Mouse (Mus musculus): ENCODE results near the gene Gm9857. TPM values are rescaled to one million over a fixed set of nuclear protein-coding genes. Genes with fewer than 3 reads are reported as not detected.

The Gm9857 gene
- polyA plus RNA-seq (2012; rRNA removed), result 0.37 TPM in 1 of 2 replicates, not detected in the other

GRCm38 (mm10) chr3:108940001-108940633 is at the start of gene Gm9857:
Gm9857 (minus strand) TSS chr3:108940445.

GRCm38 (mm10) chr3:108939573-108939972 is 672 bp downstream of the Gm9857 start, which contains the start of gene Henmt1:
Henmt1 (plus strand) TSS chr3:108939873.

GRCm38 (mm10) chr3:108911548-108912413 is 28.5 kb downstream of the Gm9857 start, which contains the start of gene Prpf38b:
Prpf38b (minus strand) TSS chr3:108911727.

Other genes starting within 250 kb of the Gm9857 start
- 42.9 and 56.1 TPM in 2 replicates for gene Gpsm2, start 218.1 kb downstream of the Gm9857 start, polyA plus RNA-seq (2012; rRNA removed)
- 0.08 and 0.34 TPM in 2 replicates for gene Aknad1, start 200.8 kb downstream of the Gm9857 start, polyA plus RNA-seq (2012; rRNA removed)
- gene Stxbp3, start 99.9 kb downstream of the Gm9857 start, polyA plus RNA-seq (2012; rRNA removed), result 23.1 and 33.3 TPM in 2 replicates
- gene Fndc7, start 50.4 kb downstream of the Gm9857 start, polyA plus RNA-seq (2012; rRNA removed), result 0.11 TPM in 1 of 2 replicates, not detected in the other
- 118 and 167 TPM in 2 replicates for gene Prpf38b, start 28.7 kb downstream of the Gm9857 start, polyA plus RNA-seq (2012; rRNA removed)
- gene Henmt1, start 572 bp downstream of the Gm9857 start, polyA plus RNA-seq (2012; rRNA removed), result 0.25 and 0.37 TPM in 2 replicates
- gene Fam102b, start 87.2 kb upstream of the Gm9857 start, polyA plus RNA-seq (2012; rRNA removed), result 9.1 and 15.5 TPM in 2 replicates
- not detected in 2 replicates for gene Slc25a54, start 140.0 kb upstream of the Gm9857 start, polyA plus RNA-seq (2012; rRNA removed)
- 18.0 and 26.2 TPM in 2 replicates for gene Slc25a24, start 182.7 kb upstream of the Gm9857 start, polyA plus RNA-seq (2012; rRNA removed)

All from central nervous system, embryonic 11.5 days (tissue).